Mouse (Mus musculus): ENCODE measurements around the gene Trpm4.

DNA sequence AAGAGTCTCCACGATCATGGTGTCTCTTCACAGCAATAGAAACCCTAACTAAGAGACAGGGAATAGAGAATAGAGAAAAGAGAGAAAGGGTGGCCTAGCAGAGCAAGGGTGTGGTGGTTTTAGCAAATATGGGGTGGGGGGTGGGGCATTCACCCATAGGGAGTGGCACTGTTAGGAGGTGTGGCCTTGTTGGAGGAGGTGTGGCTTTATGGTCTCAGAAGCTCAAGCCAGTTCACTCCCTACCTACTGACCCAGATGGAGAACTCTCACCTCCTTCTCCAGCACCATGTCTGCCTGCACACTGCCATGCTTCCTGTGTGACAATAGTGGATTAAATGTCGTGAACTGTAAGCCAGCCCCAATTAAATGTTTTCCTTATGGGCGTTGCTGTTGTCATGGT, 36.0 kb downstream of the Trpm4 start:
- TF ChIP-seq CTCF (IDR thresholded peaks at IDR 0.05; ENCODE audit: borderline replicate concordance, insufficient read depth, low read depth, low read length) (no peak), POLR2A (IDR thresholded peaks at IDR 0.05; ENCODE audit: borderline replicate concordance, insufficient read depth, low read length) (no peak)

Data from cerebellum, adult 2 months (tissue).